Mouse (Mus musculus): ENCODE measurements around the gene Pdlim5. TPM values are rescaled to one million over a fixed set of nuclear protein-coding genes. Genes with fewer than 3 reads are reported as not detected.

Pdlim5 gene
- polyA plus RNA-seq, 1 experiment from 2014 or later: 169 TPM

Other genes with a start within 250 kb of the Pdlim5 start
- gene Bmpr1b, start 226.3 kb downstream of the Pdlim5 start, polyA plus RNA-seq (2015; fragmentation: Nextera tagmentation; extraction: Ambion mirVana): 1.1 and 1.3 TPM in 2 replicates
- 0.09 TPM in 2 replicates for gene Gbp5, start 98.3 kb upstream of the Pdlim5 start, polyA plus RNA-seq (2015; fragmentation: Nextera tagmentation; extraction: Ambion mirVana)
- 2.3 and 2.4 TPM in 2 replicates for gene Gbp7, start 134.6 kb upstream of the Pdlim5 start, polyA plus RNA-seq (2015; fragmentation: Nextera tagmentation; extraction: Ambion mirVana)
- gene Gbp3, start 164.3 kb upstream of the Pdlim5 start, polyA plus RNA-seq (2015; fragmentation: Nextera tagmentation; extraction: Ambion mirVana): 1.6 and 2.2 TPM in 2 replicates
- gene Gbp2b, start 199.2 kb upstream of the Pdlim5 start, polyA plus RNA-seq (2015; fragmentation: Nextera tagmentation; extraction: Ambion mirVana): not detected in 2 replicates
- 0.98 and 1.6 TPM in 2 replicates for gene Gbp2, start 224.9 kb upstream of the Pdlim5 start, polyA plus RNA-seq (2015; fragmentation: Nextera tagmentation; extraction: Ambion mirVana)